Mouse (Mus musculus) adrenal gland, postnatal 14 days (tissue): Measurements from ENCODE around the gene Cd46. TPM values are rescaled to one million over a fixed set of nuclear protein-coding genes. Genes with fewer than 3 reads are reported as not detected.

Experiments used
- DNase-seq: peaks from one replicate; pipeline ENCODE4 v3.0.0; 2021; ENCODE audit warnings: mixed read lengths
- total RNA-seq: library from RNA; stranded (reverse); gene quantifications from 2 replicates; pipeline ENCODE4 v1.2.3, GENCODE M21; 2021

Cd46 gene
- total RNA-seq, 1 experiment from 2014 or later: 2.0 TPM

GRCm38 (mm10) chr1:195018089-195018999 is 73.7 kb downstream of the Cd46 start:
- DNase-seq: peak; percentile 81

GRCm38 (mm10) chr1:195017626-195018025 is 74.4 kb downstream of the Cd46 start:
- no peak for DNase-seq

- DNase-seq: peak; percentile 75
Observed at GRCm38 (mm10) chr1:195016811-195017501, 75.1 kb downstream of the Cd46 start.

- no peak for DNase-seq
Observed at GRCm38 (mm10) chr1:195015281-195015680, 76.8 kb downstream of the Cd46 start.

GRCm38 (mm10) chr1:195014201-195014885 is 77.7 kb downstream of the Cd46 start:
- no peak for DNase-seq

GRCm38 (mm10) chr1:195012531-195012930 is 79.5 kb downstream of the Cd46 start:
- DNase-seq: no peak

- no peak for DNase-seq
Observed at GRCm38 (mm10) chr1:195006267-195006666, 85.8 kb downstream of the Cd46 start.

GRCm38 (mm10) chr1:195004194-195004593 is 87.9 kb downstream of the Cd46 start:
- DNase-seq: no peak

GRCm38 (mm10) chr1:195003328-195003727 is 88.7 kb downstream of the Cd46 start:
- DNase-seq: no peak

GRCm38 (mm10) chr1:194998396-194998795 is 93.7 kb downstream of the Cd46 start:
- DNase-seq: no peak

- DNase-seq: peak; percentile 55
Observed at GRCm38 (mm10) chr1:194995196-194995595, 96.9 kb downstream of the Cd46 start.

GRCm38 (mm10) chr1:194994262-194994661 is 97.8 kb downstream of the Cd46 start:
- no peak for DNase-seq

GRCm38 (mm10) chr1:194993409-194993988 is 98.5 kb downstream of the Cd46 start:
- no peak for DNase-seq

GRCm38 (mm10) chr1:194992589-194993317 is 99.3 kb downstream of the Cd46 start:
- no peak for DNase-seq

GRCm38 (mm10) chr1:194991654-194992053 is 100.4 kb downstream of the Cd46 start:
- DNase-seq: no peak

- no peak for DNase-seq
Observed at GRCm38 (mm10) chr1:194990976-194991375, 101.1 kb downstream of the Cd46 start.

- DNase-seq: no peak
Observed at GRCm38 (mm10) chr1:194989024-194989423, 103.0 kb downstream of the Cd46 start.
